Mouse (Mus musculus) thymus, postnatal 4 days (tissue): ENCODE measurements around the gene 4930568D16Rik.

Experiments used
- DNase-seq: peaks from one replicate; pipeline ENCODE4 v3.0.0; 2021

4930568D16Rik gene

DNA sequence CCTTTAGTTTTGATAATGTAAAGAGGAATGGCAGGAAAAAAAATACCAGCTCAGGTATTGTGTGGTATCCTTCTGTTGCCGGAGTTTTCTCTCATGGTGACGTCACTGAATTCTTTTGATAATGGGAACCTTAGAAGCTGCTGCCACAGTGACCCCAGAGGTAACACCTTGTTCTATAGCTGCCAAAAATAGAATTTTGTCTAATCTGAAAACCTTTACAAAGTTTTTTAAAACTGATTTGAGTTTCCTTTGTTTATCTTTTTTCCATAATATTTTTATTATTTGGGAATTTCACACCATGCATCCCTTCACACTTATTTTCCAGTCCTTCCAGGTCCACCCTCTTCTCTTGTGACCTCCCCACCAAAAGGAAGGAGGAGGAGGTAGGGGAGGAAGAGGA, at the start of gene 4930568D16Rik:
Gene 4930568D16Rik, minus strand, starts transcription at position 101 of the 400 bp plus-strand sequence.
- no peak for DNase-seq

DNA sequence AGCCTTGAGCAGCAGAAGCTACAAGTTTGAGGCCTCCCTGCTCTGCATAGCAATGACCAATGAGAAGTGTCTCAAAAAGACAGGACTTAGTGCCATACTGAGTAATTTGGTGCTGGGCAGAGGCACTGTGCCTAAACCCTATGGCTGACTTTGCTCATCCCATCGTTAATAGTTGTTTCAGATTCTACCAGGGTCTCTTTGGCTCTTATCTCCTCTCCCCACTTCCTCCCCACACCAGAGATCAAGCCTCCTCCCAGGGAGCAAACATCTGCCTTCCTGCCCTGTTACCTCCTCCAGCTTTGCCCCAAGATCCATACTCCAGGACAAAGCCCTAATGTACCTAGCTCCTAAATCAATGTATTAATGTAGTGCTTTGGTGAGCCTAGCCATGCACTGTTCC, 49.7 kb upstream of the 4930568D16Rik start:
- no peak for DNase-seq

- DNase-seq, result no peak
Observed at GRCm38 (mm10) chr2:35416473-35416872, 48.9 kb upstream of the 4930568D16Rik start.

DNA sequence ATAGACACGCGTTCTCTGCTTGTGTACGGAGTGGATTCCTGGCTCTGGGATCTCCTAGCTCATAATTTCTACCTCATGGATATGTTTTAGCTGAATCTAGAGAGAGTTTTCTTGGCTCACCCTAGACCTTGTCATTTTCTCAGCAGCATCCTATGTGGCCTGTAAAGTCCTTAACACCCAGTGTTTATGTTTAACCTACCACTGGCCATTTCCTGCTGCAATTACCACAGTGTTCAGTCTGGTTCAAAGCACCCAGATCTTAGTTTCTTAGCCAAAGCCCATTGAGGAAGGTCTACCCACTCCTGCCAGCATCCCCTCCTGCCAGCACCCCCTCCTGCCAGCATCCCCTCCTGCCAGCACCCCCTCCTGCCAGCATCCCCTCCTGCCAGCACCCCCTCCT, 45.3 kb upstream of the 4930568D16Rik start:
- peak; percentile 8 for DNase-seq

DNA sequence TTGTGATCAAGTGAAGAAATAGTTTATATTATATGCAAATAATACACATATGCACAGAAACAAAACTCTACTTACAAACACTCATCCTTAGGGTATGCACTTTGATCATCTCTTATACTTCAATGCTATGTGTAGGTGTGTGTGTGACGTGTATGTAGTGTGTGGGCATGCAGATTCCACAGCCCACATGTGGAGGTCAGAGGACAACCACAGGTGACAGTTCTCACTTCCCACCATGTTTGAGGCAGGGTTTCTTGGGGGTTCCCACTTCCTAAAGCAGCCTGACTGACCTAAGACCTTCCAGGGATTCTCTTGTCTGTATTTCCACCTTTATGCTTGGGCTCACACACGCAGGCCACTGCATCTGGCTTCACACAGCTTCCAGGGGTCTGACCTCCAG, 44.7 kb upstream of the 4930568D16Rik start:
- no peak for DNase-seq

GRCm38 (mm10) chr2:35411640-35412190, 44.2 kb upstream of the 4930568D16Rik start:
- no peak for DNase-seq

GRCm38 (mm10) chr2:35409466-35409865, 41.9 kb upstream of the 4930568D16Rik start:
- DNase-seq, result no peak

DNA sequence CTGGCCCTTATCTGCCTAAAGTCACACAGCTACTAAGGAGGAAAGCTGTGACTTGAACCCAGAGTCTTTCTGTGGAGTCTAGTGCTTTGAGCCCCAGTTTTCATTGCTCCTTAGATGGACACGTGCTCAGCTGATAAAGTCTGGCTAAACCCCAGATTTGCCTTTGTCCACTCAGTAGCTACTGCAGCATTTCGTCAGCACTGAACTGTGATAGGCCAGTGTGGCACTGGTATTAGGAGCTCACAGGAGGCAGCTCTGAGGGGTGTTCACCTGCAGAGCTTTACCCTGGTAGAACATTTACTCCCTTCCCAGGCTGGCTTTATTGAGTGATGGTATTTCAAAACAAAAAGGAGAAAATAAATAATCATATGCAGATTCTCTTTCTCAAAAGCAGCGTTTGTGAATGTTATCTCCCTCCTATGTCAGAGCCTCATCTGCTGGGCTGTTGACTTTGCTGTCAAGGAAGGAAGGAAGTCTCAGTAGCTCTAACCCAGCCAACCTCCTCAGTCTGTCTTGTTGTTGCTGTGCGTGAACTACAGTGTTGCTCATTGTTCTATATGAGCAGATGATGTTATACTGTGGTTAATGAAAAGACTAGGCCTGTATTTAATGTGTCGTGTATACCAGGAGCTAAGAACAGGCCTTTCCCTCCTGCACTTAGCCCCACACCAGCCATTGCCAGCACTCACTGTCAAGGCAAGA, 41.0 kb upstream of the 4930568D16Rik start:
- DNase-seq, result no peak

- no peak for DNase-seq
Observed at GRCm38 (mm10) chr2:35407878-35408277, 40.3 kb upstream of the 4930568D16Rik start.

- no peak for DNase-seq
Observed at GRCm38 (mm10) chr2:35407266-35407665, 39.7 kb upstream of the 4930568D16Rik start.

GRCm38 (mm10) chr2:35406611-35407010, 39.1 kb upstream of the 4930568D16Rik start:
- DNase-seq, result no peak

- DNase-seq, result no peak
Observed at GRCm38 (mm10) chr2:35402391-35402790, 34.9 kb upstream of the 4930568D16Rik start.

DNA sequence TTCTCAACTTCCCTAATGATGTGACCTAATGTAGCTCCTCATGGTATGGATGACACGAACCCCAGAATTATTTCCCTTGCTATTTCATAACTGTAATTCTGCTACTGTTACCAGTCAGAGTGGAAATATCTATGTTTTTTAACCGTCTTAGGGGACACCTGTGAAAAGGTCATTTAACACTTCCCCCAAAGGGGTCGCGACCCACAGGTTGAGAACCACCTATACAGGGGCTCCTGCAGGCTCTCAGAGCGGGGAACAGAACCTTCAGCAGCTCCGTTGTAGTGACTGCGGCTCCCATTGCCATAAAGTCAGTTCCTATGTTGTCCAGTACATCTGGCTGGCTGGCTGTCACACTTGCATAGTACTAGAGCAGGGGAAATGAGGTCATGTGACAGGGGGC, 33.2 kb upstream of the 4930568D16Rik start:
- DNase-seq, result no peak

- DNase-seq, result no peak
Observed at GRCm38 (mm10) chr2:35398184-35398828, 30.8 kb upstream of the 4930568D16Rik start.

DNA sequence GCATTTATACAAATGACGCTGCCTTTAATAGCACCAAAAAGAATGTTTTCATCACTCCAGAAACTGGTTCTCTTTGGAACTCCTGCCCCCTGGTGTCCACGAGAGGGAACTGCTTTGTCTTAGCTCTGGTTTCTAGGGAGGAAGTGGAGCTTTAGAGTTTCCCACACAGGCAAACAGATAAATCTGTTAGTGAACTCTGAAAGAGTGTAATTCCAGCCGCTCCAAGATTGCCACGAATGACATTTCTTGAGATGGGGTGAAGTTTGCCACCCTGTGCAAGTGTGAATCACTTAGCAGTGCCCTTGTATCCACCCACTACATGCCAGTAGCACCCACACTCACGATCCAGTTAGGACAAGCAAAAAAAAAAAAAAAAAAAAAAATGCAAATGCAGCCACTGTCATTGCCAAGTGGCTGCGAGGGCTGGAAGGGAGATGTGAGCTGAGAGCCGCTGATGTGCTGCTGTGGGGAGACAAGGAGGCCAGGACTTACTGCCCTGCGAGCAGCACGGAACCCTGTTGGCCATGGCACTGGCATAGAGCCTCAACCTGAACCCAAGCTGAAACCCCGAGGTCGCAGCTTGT, 30.2 kb upstream of the 4930568D16Rik start:
- DNase-seq, result peak; percentile 79

- no peak for DNase-seq
Observed at GRCm38 (mm10) chr2:35397096-35397495, 29.6 kb upstream of the 4930568D16Rik start, which contains the start of gene 4930402F06Rik. Gene 4930402F06Rik, minus strand, starts transcription at chr2:35397175.

GRCm38 (mm10) chr2:35385441-35385871, 17.9 kb upstream of the 4930568D16Rik start:
- no peak for DNase-seq

DNA sequence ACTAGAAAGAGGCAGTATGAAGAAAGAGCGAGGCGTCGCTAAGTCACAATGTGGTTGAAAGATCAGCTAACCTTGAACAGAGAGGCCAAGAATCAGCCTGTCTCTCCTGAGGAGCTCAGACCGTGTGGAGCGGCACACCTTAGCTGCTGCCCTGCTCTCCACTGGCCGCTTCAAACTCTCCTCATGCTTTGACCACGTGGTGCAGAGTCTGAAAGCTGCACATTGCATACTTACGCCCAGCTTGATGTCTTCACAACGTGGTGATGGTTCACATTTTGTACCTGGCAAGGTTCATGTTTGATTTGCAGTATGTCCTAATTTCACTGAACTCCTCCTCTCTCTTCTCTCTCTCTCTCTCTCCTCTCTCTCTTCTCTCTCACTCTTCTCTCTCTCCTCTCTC, 11.8 kb upstream of the 4930568D16Rik start:
- DNase-seq, result no peak

DNA sequence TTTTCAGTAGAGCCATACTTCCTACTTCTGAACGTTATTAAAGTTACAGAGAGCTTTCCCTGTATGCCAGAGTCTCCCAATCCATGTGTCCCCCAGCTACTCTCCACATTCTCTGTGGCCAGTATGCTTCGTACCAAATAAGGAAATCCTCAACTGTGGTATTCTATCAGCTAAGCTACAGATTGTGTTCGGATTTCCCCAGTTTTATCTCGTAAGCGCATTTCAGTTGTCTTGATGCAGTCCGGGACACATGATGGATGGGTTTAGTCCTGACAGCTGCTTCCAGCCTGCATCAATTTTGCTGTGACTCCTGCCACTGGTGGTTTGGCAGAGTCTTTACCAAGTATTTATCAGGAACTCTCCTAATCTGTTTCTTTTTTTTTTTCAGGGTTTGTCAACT, 10.1 kb upstream of the 4930568D16Rik start:
- DNase-seq, result no peak

- DNase-seq, result peak; percentile 72
Observed at GRCm38 (mm10) chr2:35373003-35373402, 5.5 kb upstream of the 4930568D16Rik start.

- no peak for DNase-seq
Observed at GRCm38 (mm10) chr2:35370686-35371085, 3.2 kb upstream of the 4930568D16Rik start.

- no peak for DNase-seq
Observed at GRCm38 (mm10) chr2:35349184-35349583, 18.3 kb downstream of the 4930568D16Rik start.

DNA sequence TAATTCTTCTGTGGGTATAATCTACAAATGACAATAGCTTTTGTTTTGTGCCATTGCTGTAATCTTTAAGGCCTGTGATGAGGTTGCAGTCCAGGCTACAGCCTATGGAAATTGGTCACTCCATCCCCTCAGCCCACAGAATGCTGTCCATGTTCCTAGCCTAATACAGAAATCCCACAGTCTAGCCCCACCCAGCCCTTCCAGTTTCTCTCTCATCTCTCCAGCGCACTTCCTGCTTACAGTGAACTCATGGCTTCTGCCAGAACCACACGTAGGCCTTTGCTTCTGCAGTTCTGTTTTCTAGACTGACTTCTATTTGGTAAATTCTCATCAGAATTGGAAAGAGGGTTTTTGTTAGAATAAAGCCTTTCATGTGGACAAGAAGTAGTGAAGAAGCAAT, 21.5 kb downstream of the 4930568D16Rik start:
- no peak for DNase-seq

- no peak for DNase-seq
Observed at GRCm38 (mm10) chr2:35342605-35343004, 24.9 kb downstream of the 4930568D16Rik start.
